Mouse (Mus musculus): ENCODE data around the gene Zfp36. TPM values are rescaled to one million over a fixed set of nuclear protein-coding genes. Genes with fewer than 3 reads are reported as not detected.
A peak's percentile ranks its signal among the peaks of the same experiment; 100 is the strongest.
"Not testable (repeated sequence)": the region's sequence is repeated elsewhere in the genome, so short reads cannot be mapped to it uniquely, and the experiment has no call there.

Zfp36 gene
- polyA plus RNA-seq, 1 experiment, result 70.2 TPM

DNA sequence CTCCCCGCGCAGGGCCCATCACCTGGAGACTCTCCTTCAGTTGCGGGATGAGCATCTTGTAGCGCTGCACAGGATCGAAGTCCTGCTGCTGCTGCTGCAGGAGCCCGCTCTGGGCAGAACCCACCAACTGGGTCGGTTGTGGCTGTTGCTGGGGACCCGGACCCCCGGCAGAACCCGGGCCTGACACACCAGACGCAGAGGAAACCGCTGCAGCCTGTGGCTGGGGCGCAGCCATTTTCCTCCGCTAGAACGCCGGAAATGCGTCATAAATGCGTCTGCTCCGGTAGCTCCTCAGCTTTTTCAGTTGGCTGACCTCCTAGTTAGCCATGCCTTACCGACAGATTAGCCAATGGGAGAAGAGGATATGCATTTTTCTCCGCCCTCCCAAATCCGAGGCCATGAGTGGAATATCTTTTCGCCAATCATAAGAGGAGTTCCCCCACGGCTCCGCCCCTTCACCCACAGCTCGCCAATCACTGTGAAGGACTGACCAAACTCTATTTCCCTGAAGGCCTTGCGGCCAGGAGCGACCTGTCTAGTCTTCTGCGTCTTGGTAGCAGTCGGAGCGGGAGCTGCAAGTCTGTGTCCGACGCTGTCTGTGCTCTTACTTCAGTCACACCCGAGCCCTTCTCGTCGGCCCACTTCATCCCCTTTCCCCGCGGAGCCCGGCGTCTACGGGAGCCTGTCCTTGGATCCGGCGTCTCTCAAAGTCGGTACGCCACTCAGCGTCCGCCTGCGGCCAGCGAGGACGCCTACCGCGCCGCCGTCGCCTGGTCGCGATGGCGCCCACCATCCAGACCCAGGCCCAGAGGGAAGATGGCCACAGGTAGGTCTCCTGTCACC, 12.6 kb upstream of the Zfp36 start, which contains the start of the genes Med29 and Paf1:
TSS of gene Med29 (minus strand) at position 280 of the 843 bp plus-strand sequence.
TSS of gene Paf1 (plus strand) at position 523 of the 843 bp plus-strand sequence.
- Histone ChIP-seq H3K27ac (replicated peaks; ENCODE audit: low read depth, low read length) (peak within 1 kb of the TSS; percentile 66), H3K4me1 (ENCODE audit: control insufficient read depth, insufficient read depth, insufficient read length, low read length) (peaks cover 5% of the 10 kb centered on the region; the same call in 1 of the 2 replicates), H3K4me3 (ENCODE audit: insufficient read depth, low read depth, low read length) (peak within 1 kb of the TSS; percentile 85)

DNA sequence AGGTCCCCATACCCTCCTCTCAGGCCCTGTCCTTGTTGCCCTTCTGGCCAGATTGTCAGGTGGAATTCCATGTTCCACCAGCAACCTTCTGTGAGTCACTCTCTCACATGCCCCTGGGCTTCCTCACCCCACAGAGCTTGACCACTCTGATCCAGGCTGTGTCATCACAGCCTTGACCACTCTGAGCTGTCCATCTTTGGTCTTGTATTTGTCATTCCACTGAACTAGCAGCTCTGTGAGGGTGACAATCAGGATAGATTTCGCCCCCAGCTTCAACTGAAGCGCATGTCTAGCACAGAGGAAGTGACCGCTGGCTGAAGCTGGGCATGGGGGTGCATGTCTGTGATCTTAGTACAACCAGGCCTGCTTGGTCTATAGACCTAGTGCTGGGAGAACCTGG, 10.3 kb upstream of the Zfp36 start:
- no peak overlapping the region for H3K27ac ChIP-seq (replicated peaks; ENCODE audit: low read depth, low read length)
- peaks cover 5% of the 10 kb centered on the region; the same call in 1 of the 2 replicates for H3K4me1 ChIP-seq (ENCODE audit: control insufficient read depth, insufficient read depth, insufficient read length, low read length)
- no peak overlapping the region for H3K4me3 ChIP-seq (ENCODE audit: insufficient read depth, low read depth, low read length)

- H3K4me1 ChIP-seq (ENCODE audit: control insufficient read depth, insufficient read depth, insufficient read length, low read length), result peaks cover 17% of the 10 kb centered on the region
- not testable (repeated sequence) for H3K27ac ChIP-seq (replicated peaks; ENCODE audit: low read depth, low read length); H3K4me3 ChIP-seq (ENCODE audit: insufficient read depth, low read depth, low read length)
Measured at GRCm38 (mm10) chr7:28387384-28387783, 7.3 kb upstream of the Zfp36 start.

- H3K27ac ChIP-seq (replicated peaks; ENCODE audit: low read depth, low read length), result not testable (repeated sequence)
Measured at GRCm38 (mm10) chr7:28386877-28387276, 6.8 kb upstream of the Zfp36 start.

DNA sequence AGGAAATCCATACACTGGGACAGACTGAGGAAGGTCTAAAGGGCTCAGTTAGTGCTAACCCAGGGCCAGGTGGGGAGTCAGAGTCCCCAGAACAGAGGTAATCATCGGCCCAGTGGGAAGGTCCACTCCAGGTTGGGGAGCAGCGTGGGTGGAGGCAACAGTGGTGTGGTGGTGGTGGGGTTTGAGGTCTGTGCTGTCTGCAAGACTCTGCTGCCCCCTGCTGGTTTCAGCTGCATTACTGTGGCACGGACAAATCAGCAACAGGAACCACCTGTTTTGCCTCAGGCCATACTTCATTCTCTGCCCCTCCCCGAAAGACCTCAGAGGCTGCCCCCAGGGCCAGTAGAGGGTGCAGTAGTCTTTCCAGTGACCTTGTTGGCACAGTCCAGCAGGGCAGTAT, 6.4 kb upstream of the Zfp36 start:
- Histone ChIP-seq H3K4me3 (ENCODE audit: insufficient read depth, low read depth, low read length) (no peak overlapping the region), H3K27ac (replicated peaks; ENCODE audit: low read depth, low read length) (peak overlapping the region; percentile 87), H3K4me1 (ENCODE audit: control insufficient read depth, insufficient read depth, insufficient read length, low read length) (peaks cover 18% of the 10 kb centered on the region)

More at GRCm38 (mm10) chr7:28386877-28387276, 6.8 kb upstream of the Zfp36 start:
- H3K4me1 ChIP-seq (ENCODE audit: control insufficient read depth, insufficient read depth, insufficient read length, low read length), result peaks cover 19% of the 10 kb centered on the region
- not testable (repeated sequence) for H3K4me3 ChIP-seq (ENCODE audit: insufficient read depth, low read depth, low read length)

DNA sequence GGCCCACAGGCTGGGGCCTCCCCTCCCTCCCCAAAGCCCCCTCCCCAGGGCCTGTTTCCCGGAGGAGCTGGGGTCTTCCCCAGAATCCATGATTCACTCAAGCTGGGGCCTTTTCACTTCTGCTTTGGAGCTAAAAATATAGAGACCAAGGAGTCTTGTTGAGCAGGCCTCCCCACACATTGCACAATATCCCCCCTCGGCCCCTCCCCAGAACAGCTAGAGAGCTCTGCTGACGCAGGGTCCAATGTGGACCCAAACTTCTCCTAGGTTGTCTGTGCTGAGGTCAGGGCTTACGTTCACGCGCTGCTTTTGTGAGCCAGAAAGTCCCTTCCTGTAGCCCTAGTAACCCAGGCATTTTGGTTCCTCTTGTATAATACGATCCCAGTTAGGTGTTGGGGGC, 6.0 kb upstream of the Zfp36 start:
- H3K4me3 ChIP-seq (ENCODE audit: insufficient read depth, low read depth, low read length), result no peak overlapping the region
- peaks cover 18% of the 10 kb centered on the region for H3K4me1 ChIP-seq (ENCODE audit: control insufficient read depth, insufficient read depth, insufficient read length, low read length)
- H3K27ac ChIP-seq (replicated peaks; ENCODE audit: low read depth, low read length), result peak overlapping the region; percentile 87

DNA sequence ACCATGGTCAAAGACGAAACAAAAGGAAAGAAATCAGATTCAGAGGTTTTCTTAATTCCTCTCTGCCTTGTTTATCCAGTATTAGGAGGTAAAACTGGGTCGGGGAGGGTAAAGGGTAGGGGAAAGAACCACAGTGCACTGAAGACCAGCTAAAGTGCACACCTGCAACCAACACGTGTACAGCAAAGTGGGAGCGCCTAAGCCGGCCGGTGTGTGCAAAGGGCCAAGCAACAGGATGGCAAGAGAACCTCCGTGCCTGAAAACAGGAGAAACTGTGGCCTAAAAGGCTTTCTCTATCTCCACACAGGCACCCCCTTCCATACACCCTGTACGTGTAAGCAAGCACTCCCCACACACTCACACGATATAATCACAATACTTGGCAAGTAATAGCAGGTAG, 5.1 kb upstream of the Zfp36 start:
- Histone ChIP-seq H3K4me3 (ENCODE audit: insufficient read depth, low read depth, low read length) (no peak overlapping the region), H3K27ac (replicated peaks; ENCODE audit: low read depth, low read length) (peak overlapping the region; percentile 57)

DNA sequence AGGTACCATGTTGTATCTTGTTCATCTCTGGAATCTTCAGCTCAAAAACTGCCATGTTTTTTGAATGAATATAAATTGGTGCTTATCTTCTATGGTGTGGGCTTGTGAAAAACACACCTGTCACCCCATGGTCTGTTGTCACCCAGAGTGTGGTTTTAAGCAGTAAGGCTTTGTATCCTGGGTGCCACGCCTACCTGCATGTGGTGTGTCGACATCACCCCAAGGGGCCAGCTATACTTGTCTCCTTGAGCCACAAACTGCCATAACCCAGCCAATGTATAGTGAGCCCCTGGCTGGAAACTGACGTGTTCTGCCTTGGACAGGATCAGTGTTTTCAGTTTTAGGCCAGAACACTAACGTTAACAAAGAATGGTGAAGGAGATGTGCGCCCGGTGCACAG, 4.1 kb upstream of the Zfp36 start:
- H3K4me1 ChIP-seq (ENCODE audit: control insufficient read depth, insufficient read depth, insufficient read length, low read length), result peaks cover 22% of the 10 kb centered on the region
- H3K27ac ChIP-seq (replicated peaks; ENCODE audit: low read depth, low read length), result peak overlapping the region; percentile 99
- no peak overlapping the region for H3K4me3 ChIP-seq (ENCODE audit: insufficient read depth, low read depth, low read length)

More for the DNA sequence above, 5.1 kb upstream of the Zfp36 start:
- peaks cover 22% of the 10 kb centered on the region for H3K4me1 ChIP-seq (ENCODE audit: control insufficient read depth, insufficient read depth, insufficient read length, low read length)

DNA sequence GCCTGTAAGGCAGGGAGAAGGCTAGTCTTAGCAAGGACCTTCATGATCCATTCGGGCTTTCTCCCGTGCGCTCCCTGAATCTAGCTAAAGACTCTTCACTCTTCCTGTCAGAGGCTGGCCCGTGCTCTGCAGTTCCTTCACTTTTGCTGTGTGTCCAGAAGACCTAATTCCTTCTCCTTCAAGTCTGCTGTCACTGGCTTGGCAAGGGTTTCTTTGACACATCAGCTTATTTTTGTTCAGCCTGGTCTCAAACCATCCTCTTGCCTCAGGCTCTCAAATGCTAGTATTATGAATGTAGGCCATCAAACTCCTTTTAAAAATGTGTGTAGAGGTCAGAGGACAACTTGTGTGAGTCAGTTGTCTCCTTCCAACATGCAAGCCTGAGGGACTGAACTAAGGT, 3.6 kb upstream of the Zfp36 start:
- no peak overlapping the region for H3K4me3 ChIP-seq (ENCODE audit: insufficient read depth, low read depth, low read length)
- H3K27ac ChIP-seq (replicated peaks; ENCODE audit: low read depth, low read length), result peak overlapping the region; percentile 99
- H3K4me1 ChIP-seq (ENCODE audit: control insufficient read depth, insufficient read depth, insufficient read length, low read length), result peaks cover 22% of the 10 kb centered on the region

- peak overlapping the region; percentile 45; the same call in 1 of the 2 replicates for H3K4me3 ChIP-seq (ENCODE audit: insufficient read depth, low read depth, low read length)
- H3K27ac ChIP-seq (replicated peaks; ENCODE audit: low read depth, low read length), result peak overlapping the region; percentile 99
- peaks cover 22% of the 10 kb centered on the region for H3K4me1 ChIP-seq (ENCODE audit: control insufficient read depth, insufficient read depth, insufficient read length, low read length)
Measured at GRCm38 (mm10) chr7:28382981-28383396, 2.9 kb upstream of the Zfp36 start.

- peak overlapping the region; percentile 45 for H3K4me3 ChIP-seq (ENCODE audit: insufficient read depth, low read depth, low read length)
- H3K27ac ChIP-seq (replicated peaks; ENCODE audit: low read depth, low read length), result peak overlapping the region; percentile 99
- peaks cover 22% of the 10 kb centered on the region for H3K4me1 ChIP-seq (ENCODE audit: control insufficient read depth, insufficient read depth, insufficient read length, low read length)
Measured at GRCm38 (mm10) chr7:28382347-28382951, 2.4 kb upstream of the Zfp36 start.

DNA sequence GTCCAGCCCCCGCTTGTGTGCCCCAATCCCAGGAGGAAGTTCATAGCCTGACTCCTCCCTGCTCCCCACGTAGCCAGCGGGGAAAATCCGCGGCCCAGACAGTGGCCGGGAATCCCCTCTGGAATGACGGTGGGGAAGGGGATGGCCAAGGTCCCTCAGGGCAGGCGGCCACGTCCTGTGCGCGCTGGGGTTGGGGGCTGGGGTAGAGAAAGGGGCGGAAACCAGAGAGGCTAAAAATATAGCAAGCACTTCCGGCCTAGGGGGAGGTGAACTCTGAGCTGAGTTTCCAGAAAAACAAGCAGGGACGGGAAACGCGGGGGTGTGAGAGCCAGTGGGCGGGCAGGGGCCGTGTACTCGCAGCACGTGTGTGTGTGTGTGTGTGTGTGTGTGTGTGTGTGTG, 1.9 kb upstream of the Zfp36 start:
- Histone ChIP-seq H3K4me3 (ENCODE audit: insufficient read depth, low read depth, low read length) (peak overlapping the region; percentile 62), H3K4me1 (ENCODE audit: control insufficient read depth, insufficient read depth, insufficient read length, low read length) (peaks cover 22% of the 10 kb centered on the region), H3K27ac (replicated peaks; ENCODE audit: low read depth, low read length) (peak overlapping the region; percentile 100)

DNA sequence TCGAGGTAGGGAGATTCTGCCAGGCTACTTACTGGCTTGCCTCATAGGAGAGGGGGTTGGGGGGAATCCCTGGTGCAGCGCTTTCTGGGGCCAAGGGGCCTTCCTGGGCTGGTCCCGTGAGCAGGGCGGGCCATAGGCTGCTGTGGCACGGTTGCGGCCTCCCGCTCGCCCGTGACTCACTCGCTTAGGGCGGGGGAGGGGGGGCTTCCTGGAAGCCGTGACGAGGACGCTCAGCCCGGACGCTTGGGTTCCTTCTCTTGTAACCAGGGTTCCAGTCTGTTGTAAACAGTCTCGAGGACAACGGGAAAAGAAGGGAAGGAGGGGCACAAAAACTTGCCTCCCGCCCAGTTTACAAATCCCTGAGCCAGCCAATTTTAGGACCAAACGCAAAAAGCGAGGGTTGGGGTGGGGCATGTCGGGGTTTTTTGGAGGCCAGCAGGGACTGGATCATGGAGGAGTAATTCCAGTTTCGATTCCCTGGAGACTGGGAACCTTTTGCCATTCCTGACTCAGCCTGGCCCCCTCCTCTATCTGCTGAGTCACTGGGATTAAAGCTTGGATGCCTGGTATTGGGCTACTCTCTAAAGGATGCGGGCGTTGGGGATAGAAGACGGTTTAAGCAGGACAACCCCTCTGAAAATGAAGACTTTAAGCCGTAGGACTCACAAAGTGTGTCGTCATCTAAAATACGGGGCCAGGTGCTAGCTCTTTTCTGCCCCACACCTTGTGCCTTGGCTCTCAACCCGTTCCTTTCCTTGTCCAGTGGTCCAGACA, 1.2 kb upstream of the Zfp36 start:
- peak overlapping the region; percentile 100 for H3K27ac ChIP-seq (replicated peaks; ENCODE audit: low read depth, low read length)
- peak overlapping the region; percentile 62 for H3K4me3 ChIP-seq (ENCODE audit: insufficient read depth, low read depth, low read length)
- H3K4me1 ChIP-seq (ENCODE audit: control insufficient read depth, insufficient read depth, insufficient read length, low read length), result peaks cover 22% of the 10 kb centered on the region

GRCm38 (mm10) chr7:28378769-28379651, 1.0 kb downstream of the Zfp36 start:
- H3K4me3 ChIP-seq (ENCODE audit: insufficient read depth, low read depth, low read length), result peak overlapping the region; percentile 83
- H3K27ac ChIP-seq (replicated peaks; ENCODE audit: low read depth, low read length), result peak overlapping the region; percentile 100
- H3K4me1 ChIP-seq (ENCODE audit: control insufficient read depth, insufficient read depth, insufficient read length, low read length), result peaks cover 22% of the 10 kb centered on the region
